Mouse (Mus musculus) adrenal gland, postnatal 25 days (tissue): ENCODE data around the gene Stim1. TPM values are rescaled to one million over a fixed set of nuclear protein-coding genes. Genes with fewer than 3 reads are reported as not detected.
"Not testable (repeated sequence)": the region's sequence is repeated elsewhere in the genome, so short reads cannot be mapped to it uniquely, and the experiment has no call there.

ENCODE experiments used
- DNase-seq: peaks from one replicate; pipeline ENCODE4 v3.0.0; 2021; ENCODE audit warnings: mixed read lengths
- total RNA-seq: library from RNA; stranded (reverse); gene quantifications from 2 replicates; pipeline ENCODE4 v1.2.3, GENCODE M21; 2021

Stim1 gene
- total RNA-seq, 1 experiment from 2014 or later = 65.8 TPM

DNA sequence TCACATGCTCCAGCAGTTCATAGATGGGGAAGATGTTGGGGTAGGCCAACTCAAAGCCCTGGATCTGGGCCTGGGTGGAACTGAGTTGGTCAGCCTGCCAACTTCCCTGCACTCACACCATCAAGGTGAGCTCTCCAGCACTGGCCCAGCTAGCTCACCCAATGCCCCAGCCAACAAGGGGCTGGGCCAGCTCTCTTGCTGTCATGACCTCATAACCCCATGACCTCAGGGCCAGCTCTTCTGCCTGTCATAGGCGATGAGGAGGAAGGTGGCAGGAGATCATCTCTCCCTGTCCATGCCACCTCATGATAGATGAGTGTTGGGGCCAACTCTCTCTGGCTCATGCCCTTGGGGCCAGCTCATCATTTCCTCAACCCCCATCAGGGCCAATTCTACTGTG lies 96.2 kb downstream of the Stim1 start:
- no peak for DNase-seq

DNA sequence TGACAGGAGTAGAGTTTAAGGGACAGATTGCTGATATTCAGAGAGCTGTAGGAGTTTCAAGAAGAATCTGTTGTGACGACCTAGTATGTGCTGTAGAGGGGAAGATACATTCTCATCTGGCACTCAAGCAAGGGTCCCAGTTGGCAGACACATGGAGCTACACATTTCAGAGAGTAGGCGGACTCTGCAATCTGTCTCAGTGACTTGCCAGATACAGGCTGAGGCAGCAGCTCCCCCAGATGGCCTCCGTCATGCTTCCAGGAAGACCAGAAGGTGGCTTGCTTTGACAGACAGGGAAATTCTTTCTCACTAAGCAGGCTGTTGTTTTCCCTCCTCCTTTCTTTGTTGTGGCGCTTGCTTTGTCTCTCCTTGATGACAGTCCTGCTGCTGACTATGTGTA lies 102.1 kb downstream of the Stim1 start:
- DNase-seq = peak; percentile 17

DNA sequence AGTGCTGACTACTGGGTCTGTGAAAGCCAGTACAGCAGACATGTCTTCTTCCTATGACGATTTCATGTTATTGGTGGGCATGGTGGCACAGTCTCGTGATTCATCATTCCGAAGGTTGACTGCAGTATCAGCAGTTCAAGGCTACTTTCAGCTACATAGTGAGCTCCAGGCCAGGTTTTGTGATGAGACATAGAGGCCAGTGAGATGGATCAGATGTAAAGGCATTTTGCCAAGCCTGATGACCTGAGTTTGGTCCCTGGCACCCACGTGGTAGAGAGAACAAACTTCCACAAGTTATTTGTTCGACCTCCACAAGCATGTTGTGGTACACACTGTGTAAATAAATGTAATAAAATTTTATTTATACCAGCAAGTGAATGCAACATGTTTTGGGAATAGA lies 102.9 kb downstream of the Stim1 start:
- peak; percentile 13 for DNase-seq

DNA sequence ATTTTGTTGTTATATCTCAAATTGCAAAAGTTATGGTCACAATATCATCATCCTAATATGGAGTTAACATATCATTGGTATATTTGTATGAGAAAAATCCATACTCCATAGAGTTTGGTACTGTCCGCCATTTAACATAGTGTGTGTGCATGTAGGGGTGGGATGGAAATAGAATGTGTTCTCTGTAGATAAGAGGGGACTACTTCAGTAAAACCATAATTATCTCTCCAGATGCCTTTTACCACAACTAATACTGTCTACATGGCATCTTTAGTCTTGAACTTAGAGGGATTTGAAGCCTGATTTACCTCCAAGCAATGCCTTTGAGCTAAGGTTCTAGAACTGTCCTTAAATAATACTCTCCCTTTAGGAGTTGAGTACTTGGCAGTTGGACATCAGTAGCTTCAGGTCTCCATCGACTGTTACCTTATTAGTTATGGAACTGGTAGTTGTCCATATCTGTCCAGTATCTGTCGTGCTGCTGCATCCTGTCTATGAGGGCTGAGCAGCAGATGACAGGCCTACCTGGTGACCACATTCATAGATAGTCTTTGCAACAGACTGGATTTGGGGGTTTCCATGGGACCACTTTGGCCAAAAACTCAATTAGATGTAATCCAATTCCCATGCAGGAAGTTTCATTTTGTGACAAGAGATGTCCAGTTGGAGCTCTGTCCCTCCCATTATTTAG lies 105.9 kb downstream of the Stim1 start:
- DNase-seq = no peak

DNA sequence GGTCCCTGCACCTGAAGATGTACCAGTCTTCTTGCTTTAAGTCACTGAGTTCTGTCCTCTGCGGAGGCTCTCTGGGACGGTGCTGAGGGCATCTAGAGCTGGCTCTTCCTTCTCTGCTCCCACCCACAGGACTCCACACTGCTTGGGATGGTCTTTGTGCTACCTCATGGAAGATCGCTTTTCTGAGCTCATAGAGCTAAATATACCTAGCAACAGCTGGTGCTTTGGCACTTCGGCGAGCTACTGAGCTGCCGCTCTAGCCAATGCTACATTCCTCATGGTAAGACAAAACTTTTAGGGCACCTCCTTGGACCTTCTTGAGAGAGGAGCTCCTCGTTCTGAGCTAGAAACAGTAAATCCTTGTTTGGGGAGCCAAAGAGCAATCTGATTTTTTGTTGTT lies 115.6 kb downstream of the Stim1 start:
- no peak for DNase-seq

DNA sequence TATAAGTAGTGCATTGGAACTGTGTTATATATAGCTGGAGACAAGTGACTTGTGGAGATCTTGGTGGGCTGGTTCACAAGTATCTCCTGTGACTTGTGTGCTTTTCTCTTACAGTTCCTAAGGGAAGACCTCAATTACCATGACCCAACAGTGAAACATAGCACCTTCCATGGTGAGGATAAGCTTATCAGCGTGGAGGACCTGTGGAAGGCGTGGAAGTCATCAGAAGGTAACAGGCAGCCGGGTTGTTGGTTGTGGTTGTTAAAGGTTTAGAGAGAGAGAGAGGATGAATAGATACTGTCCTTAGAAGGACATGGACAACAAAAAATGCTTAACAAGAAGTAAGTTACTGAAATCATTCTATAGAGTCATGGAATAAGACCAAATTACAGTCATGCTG lies 118.4 kb downstream of the Stim1 start:
- no peak for DNase-seq

DNA sequence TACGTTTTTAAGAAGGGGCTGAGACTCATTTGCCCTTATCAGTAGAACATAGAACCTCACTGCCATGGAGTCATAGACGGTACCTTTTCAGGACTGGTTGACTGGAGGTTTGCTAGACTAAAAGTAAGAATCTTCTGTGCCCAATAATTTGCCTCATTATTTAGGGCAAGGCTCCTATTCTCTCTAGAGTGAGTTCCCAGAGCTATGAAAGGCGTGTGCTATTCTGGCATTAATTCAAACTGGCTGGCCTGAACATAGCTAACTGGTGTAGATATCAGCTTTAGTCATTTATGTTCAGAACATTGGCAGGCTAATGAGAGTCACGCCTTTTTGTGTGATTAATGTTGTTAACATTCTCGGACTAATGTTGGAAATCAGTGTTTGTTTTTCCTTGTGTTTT lies 121.5 kb downstream of the Stim1 start:
- DNase-seq = no peak

DNA sequence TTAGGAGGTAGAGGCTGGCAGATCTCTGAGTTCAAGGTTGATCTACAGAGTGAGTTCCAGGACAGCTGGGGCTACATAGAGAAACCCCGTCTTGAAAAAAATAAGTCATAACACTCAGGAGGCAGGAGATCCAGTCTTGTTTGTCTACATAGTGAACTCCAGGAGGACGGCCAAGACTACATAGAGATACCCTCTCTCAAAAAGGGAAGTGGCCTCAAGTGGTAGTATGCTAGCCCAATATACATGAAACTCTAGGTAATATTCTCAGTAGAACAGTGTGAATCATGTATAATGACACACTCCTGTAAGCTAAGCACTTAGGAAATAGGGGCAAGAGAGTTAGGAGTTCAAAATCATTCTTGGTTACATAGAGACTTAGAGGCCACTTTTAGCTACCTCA lies 126.3 kb downstream of the Stim1 start:
- DNase-seq = no peak

DNA sequence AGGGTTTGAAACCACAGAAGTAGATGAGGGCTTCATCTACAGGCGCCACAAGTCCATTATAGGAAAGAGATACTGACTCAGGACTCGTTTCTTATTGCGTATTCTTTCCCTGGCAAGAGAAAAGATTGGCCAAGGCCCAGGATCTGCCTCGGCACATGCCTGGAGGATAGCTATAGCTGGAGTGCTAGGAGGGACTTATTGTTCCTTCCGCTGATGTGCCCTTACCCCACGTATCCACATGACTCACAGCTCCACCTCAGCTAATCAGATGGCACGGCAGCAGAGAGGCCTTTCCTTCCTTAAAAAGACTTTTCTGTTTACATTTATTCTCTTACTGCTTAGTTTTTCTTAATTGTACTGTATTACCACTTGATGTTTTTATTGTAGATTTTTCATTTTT lies 128.3 kb downstream of the Stim1 start:
- peak; percentile 5 for DNase-seq

DNA sequence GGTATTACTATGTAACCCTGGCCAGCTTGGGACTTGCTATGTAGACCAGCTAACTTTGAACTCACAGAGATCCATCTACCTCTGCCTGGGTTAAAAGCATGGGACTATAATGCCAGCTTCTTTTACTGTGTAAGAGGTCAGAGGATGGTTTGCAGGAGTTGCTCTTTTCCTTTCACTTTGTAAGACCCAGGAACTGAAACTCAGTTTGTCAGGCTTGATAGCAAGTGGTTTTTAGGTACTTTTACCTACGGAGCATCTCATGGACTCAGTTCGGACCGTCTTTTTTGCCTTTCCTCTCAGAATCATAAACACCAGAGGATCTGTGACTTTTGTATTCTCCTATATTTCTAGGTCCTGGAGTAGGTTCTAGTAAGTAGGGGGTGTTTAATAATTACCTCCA lies 128.7 kb downstream of the Stim1 start:
- no peak for DNase-seq

DNA sequence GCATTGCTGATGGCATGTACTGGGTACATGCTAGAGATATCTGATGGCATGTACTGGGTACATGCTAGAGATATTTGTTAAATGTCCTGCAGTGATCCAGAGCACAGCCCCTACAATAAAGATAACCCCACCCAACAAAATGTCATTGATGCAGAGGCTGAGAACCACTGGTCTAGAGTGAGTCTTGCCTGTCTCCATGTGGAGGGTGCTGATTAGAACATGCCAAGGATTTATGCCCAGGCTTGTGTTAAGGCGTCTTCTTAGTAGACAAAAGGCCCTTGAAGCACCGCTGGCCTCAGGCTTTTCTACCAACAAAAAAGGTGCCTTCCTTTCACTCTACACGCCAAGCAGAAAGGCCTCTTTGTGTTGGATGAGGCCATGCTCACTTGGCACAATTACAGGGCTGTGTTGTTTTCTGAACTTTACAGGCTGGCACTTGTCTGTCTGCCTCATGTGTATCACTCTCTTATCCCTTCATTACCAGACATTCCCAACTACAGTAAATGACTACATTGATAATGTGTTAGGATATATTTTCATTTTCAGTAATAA lies 131.7 kb downstream of the Stim1 start:
- DNase-seq = no peak

DNA sequence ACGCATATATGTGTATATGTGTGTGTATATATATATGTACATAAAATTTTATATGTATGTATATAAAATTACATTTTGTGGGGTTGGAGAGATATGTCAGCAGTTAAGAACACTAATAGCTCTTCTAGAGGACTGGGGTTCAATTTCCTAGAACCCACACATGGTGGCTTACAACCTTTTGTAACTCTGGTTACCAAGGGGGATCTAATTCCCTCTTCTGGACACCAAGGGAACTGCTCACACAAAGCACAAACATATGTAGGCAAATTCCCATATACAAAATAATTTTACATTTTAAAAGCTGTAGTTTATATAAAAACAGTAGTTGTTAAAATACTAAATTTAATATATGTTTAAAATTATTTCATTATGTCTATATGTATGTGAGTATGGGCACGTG lies 136.5 kb downstream of the Stim1 start:
- no peak for DNase-seq

DNA sequence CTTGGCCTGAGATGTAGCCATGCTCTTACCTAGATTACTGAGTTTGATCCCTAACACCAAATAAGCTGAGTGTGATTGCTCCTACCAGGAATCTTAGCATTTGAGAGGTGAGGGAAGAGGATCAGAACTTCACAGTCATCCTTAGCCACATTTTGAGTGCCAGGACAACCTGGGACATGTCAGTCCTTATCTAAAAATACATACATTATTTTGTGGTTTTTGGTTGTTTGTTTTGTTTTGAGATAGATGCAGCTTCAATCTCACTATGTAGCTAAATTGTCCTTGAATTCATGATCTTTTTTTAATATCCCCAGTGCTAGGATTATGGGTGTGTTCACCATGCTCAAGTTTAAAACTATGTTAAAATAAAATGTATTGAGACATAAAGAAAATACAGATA lies 139.8 kb downstream of the Stim1 start:
- no peak for DNase-seq

DNA sequence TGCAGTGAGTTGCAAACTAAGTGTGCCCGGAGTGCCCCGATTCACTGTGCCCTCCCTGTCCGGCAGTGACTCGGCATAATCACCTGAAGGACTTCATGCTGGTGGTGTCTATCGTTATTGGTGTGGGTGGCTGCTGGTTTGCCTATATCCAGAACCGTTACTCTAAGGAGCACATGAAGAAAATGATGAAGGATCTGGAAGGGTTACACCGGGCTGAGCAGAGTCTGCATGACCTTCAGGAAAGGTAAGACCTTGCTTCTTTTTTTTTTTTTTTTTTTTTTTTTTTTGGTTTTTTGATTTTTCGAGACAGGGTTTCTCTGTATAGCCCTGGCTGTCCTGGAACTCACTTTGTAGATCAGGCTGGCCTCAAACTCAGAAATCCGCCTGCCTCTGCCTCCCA lies 147.7 kb downstream of the Stim1 start:
- DNase-seq = not testable (repeated sequence)

DNA sequence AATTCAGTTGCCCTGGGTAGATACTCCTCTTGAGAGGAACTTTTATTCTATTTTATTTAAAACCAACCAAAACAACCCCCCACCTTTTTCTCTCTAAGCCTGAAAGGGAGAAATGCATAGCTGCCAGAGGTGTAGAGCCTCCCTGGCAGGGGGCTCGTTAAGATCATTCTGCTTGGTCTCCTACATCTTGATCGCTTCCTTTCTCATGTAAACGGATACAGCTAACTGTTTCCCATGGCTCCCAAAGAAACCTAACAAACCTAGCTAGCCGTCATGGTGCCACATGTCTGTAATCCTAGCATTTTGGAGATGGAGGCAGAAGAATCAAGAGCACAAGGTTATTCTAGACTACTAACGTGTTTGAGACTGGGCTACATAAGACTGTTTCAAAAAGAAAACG lies 148.2 kb downstream of the Stim1 start:
- no peak for DNase-seq

DNA sequence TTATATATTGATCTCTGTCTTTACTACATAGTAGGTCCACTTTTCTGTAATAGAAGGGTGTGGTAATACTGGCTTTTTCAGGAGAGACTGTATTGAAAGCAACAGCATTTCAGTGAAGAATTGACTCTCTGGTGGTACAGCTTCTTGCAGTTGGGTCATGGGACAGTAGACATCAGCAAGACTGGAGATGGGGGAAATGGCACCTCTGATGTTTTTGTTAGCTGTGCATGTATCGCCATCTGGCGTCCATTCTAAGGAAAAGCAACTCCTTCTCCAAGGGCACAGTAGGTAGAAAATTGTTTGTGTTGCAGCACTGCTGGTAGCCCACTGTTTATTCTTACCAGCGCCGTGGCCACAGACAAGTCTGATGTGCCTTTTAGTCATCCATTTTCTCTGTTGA lies 149.8 kb downstream of the Stim1 start:
- no peak for DNase-seq

DNA sequence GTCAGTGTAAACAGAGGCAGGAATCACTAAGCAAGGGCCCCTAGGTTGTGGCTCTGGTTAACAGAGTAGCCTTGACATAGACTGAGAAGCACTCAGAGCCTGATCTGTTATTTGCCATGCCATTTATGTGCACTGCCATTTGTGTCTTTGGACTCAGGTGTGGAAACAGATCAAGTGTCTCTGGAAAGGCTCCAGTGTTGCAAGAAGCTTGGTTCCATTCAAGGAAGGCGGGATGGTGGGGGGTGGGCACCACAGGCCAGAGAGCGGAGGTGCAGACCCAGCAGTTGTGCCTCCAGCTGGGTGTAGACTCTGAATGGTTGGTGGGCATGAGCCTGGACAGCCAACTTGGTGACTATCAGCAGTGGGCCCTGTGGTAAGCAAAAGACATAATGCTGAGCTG lies 154.4 kb downstream of the Stim1 start:
- no peak for DNase-seq

DNA sequence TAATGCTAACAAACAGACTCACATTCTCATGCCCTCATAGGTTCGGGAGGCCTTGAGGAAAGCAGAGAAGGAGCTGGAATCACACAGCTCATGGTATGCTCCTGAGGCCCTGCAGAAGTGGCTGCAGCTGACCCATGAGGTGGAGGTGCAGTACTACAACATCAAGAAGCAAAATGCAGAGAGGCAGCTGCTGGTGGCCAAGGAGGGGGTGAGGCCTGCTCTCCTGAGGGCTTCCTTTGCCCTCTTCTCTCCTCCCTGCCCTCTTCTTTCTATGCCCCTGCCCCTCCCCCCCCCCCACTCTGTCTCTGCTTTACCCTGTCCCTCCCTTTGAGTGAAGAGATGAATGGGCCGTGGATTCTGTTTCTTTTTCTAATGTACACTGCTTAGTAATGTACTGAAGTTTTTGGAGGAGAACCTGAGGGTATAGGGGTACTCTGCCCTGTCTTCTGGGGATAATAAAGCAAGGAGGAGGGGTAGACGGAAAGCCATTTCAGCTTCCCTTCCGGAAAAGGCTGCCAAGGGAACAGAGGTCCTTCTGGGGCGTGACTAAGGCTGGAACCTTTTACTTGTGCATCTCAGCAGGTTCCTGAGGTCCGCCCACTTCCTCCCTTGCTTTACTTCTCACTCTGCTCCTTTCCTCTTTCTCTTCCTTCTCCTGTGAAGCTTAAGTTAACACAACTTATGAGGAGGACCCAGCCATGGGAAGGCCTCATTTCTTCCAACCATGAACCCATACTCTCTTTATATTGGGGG lies 158.5 kb downstream of the Stim1 start:
- no peak for DNase-seq

DNA sequence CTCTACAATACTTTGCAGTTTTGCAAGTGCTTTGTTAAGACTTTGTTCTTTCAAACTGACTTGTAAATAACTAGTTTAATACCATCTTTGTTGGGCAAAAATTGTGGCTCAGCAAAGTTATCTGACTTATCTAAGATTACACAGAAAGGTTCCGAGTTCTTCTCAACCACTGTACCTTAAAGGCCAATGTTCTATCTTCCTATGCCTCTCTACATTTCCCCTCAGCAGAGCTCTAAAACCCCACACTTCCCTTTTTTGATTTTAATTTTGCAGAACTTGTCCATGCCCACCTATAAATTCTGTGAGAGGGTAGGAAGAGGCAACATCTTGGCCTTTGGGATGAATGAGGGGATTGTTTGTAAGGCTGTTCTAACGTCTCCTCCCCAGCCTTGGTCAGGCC lies 166.7 kb downstream of the Stim1 start:
- DNase-seq = no peak

DNA sequence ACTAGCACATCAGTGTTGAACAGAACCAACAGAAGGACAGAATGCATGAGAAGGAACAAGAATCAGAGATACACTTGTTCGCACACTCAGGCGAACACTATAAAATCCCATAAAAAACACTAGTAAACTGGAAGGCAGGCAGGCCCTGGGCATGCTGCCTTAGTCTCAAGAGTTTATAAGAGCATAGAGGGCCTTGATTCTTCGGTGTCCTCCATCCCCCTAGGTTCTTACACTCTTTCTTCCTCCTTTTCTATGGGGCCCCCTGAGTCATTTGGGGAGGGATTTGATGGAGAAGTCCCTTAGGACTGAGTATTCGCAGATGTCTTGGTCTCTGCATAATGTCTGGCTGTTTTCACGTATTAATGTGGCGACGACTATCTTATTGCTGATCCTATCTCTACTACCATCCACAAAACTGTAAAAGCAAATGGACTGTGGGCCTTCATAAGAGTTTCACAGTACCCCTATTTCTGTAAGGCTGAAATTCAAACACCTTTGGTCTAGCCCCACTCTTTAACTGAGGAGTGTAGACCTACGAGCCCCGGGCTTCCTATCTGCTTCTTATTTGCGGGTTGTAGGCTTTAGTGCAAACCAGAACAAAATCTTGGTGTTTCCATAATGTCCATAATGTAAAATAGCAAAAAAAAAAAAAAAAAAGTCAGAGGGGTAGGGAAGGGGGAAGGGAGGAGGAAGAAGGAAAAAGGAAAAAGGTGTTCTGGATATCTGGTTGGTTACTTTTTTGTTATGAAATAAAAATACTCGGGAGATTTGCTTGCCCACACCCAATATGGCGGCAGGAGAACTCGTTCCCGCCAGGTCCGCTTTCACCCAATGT lies 173.4 kb downstream of the Stim1 start:
- DNase-seq = no peak

DNA sequence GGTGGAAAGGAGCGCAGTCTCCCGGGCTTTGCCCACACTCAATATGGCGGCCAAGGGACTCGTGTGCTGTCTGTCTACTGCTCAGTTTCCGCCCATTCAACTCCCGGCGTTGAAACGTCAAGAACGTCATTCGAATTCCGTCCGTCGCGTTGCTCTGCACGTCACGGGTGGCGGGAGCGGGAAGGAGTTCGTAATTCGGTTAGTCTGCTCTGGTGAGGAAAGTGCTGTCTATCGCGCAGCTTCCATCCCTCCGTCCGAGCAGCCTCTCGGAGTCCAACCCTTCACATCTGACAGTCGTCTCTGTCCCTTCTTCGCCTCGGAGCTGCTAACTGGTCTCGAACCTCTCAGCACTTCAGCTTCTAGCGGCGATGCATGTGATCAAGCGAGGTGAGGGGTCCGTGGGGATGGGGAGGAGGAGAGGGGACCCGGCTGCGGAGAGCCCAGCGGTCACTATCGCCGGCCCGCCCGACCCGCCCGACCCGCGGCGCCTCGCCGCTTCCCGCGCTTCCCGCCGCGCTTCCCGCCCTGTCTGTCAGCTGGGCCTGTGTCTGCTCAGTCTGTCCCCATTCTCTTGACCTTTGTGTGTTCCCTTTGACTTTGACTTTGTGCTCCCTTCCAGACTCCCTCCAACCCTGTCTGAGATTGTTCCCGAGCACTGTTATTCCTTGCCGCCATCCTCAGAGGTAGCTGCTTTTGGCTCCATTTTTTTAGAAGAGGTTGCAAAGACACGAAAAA lies 174.2 kb downstream of the Stim1 start, which contains the start of gene Rrm1:
Rrm1 (plus strand) TSS at position 39 of the 735 bp plus-strand sequence.
- peak; percentile 91 for DNase-seq

DNA sequence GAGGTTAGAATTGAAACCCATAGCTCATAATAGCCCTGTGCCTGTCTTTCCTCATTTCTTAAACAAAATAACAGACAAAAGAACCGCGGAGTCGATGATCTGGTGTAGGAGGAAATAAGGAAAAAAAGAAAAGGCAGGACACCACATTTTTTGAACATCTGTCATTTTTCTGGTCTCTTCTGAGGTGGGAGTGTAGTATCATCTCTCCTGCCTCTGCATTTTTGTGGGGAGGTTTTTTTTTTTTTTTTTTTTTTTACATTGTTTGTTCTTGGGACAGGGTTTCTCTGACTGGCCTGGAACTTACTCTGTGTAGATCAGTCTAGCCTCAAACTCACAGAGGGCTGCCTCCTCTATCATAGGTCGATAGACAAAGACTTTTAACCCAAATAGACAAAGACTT lies 174.8 kb downstream of the Stim1 start:
- DNase-seq = no peak
